Mouse (Mus musculus) heart, adult 2 months (tissue): ENCODE results near the gene Ebf1.

Experiments
- CTCF ChIP-seq: fragments of 200-600 bp; IDR thresholded peaks from 2 replicates; pipeline ENCODE4 v1.8.1; 2022; ENCODE audit warnings: antibody characterized with exemption, mild to moderate bottlenecking, moderate library complexity
- POLR2A ChIP-seq: fragments of 200-500 bp; IDR thresholded peaks from 2 replicates; pipeline ENCODE4 v1.6.1; 2011; ENCODE audit warnings: mild to moderate bottlenecking, low read depth, low read length, control low read depth; ENCODE audit not compliant: insufficient read depth

DNA sequence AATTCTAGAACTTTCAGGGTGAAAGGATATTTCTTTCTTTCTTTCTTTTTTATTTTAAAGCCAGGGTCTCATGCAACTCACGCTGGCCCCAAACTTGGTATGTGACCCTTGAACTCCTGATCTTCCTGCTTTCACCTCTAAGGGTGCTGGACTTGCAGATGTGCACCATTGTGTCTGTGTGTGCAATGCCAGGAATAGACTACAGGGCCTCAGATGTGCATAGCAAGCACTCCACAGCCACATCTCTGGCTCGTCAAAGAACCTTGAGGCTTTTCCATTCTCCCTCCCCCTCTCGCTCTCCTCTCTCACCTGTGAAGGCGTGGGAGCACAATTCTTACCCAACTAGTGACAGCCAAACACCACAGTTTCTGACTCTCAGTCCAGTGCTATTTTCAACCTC, 137.2 kb downstream of the Ebf1 start:
- TF ChIP-seq POLR2A (no peak), CTCF (no peak)
